Mouse (Mus musculus) cerebellum, adult 2 months (tissue): Measurements from ENCODE around the gene Uhrf2.

Experiments used
- CTCF ChIP-seq: fragments of 200-500 bp; IDR thresholded peaks from 2 replicates; pipeline ENCODE4 v1.5.1; 2011; ENCODE audit warnings: low read depth, mild to moderate bottlenecking, control low read depth, low read length, moderate library complexity, borderline replicate concordance; ENCODE audit not compliant: insufficient read depth
- POLR2A ChIP-seq: fragments of 200-500 bp; IDR thresholded peaks from 2 replicates; pipeline ENCODE4 v1.6.1; 2011; ENCODE audit warnings: low read length, control low read depth, borderline replicate concordance; ENCODE audit not compliant: insufficient read depth

GRCm38 (mm10) chr19:30112961-30113688 lies 82.8 kb downstream of the Uhrf2 start:
- TF ChIP-seq CTCF (no peak), POLR2A (no peak)
